Mouse (Mus musculus): ENCODE measurements around the gene Cd109.
A peak's percentile ranks its signal among the peaks of the same experiment; 100 is the strongest.

Cd109 gene

GRCm38 (mm10) chr9:78615401-78616021 lies at the start of gene Cd109:
Gene Cd109, plus strand, starts transcription at chr9:78615546.
- peak; percentile 14 to 45 for DNase-seq

GRCm38 (mm10) chr9:78569934-78570333 lies 45.4 kb upstream of the Cd109 start:
- no peak for DNase-seq

GRCm38 (mm10) chr9:78576466-78576865 lies 38.9 kb upstream of the Cd109 start:
- no peak for DNase-seq

- DNase-seq: no peak
Observed at GRCm38 (mm10) chr9:78578824-78579223, 36.5 kb upstream of the Cd109 start.

DNA sequence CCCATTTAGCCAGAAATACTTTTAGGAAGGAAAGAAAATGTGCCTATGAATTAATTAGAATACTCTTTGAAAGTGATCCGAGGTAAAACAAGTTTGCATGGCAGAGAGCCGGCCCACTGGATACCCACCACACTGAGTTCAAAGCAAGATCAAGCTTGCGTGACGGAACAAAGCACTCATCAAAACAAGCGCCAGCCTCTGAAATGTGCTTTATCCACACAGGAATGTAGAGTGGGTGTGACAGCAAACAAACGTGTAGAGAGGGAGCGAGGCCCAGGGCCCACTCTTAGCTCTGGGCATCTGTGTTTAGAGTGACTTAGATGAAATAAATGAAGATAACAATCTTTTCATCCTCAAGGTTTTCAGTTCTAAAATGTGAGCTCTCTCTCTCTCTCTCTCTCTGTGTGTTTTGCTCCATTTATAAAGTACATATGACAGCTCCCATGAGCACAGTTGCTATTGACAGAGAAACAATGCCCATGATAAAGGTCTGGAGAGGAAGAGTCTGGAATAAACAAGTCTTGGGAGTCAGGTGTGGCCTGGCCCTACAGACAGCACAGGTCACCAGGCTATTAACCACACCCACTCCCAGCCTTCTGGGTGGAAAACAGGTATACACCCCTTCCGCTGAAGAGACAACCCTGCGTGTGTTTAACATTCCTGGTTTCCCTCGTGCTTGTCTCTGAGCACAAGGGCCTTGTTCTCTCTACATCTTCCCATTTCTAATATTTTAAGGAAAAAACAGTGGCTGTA lies 35.5 kb upstream of the Cd109 start:
- DNase-seq: no peak

DNA sequence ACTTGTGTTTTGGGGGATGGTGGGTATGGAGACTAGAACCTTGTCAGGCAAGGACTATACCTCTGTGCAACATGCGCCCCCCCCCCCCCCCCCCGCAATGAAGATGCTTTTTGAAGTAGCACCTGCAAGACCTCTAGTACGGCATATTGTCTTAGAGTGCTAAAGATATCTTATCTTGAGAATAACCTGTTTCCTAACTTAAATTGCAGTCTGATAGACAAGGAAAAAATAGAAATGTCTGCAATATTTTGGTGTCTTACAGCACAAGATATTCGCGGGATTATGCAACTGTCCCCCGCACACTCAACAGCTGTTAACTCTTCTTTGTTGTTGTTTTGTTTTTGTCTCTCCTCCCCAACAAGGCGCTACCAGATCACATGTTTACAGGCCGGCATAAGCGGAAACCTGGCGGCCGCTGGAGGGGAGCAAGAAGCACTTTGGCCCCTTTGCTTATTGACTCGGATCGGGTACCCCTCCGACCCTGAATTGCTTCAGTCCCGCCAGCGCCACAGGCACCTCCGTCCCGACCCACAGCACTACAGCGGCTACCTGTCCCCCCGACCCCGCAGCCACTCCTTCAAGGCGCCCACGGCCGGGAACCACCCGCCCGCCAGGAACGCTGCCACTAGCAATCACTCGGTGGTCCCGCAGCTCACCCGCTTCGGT lies 28.0 kb upstream of the Cd109 start:
- DNase-seq: peak; percentile 42 to 67

DNA sequence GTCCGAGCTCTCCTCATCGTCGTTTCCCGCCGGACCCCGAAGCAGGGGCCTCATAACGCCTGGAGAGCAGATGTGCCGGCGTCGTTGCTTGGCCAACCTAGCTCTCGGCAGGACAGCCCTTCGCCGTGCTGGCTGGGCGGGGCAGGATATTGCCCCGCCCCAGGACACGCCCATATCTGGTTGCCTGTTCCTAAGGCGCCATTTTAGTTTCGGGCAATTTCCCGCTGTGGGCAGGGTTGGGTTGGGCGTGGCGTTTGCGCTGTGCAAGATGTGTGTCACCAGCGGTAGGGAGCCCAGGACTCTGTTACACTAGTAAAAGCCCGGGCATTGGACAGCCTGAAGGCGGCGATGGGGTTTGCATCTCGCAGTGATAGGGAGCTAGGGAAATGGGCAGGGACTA lies 27.4 kb upstream of the Cd109 start, which contains the start of gene Slc17a5:
Gene Slc17a5, minus strand, starts transcription at position 128 of the 400 bp plus-strand sequence.
- DNase-seq: peak; percentile 94 to 95

GRCm38 (mm10) chr9:78588411-78589033 lies 26.8 kb upstream of the Cd109 start:
- DNase-seq: peak; percentile 14 to 19

DNA sequence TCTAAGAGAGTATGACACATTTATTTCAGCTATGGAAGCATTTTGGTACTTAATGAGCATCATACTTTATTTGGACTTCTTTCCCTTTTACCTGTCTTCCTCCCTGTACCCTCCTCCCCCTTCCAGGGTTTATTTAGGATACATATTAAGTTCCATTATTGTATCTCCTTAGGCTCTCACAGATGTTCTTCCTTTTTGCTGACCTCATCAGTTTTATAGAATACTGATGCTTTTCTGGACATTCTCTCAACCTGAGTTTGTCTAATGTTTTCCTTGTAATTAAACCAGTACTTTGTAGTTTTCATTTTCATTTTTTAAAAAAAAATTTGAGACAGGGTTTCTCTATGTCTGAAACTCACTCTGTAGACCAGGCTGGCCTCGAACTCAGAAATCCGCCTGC lies 24.9 kb upstream of the Cd109 start:
- no peak for DNase-seq

- no peak for DNase-seq
Observed at GRCm38 (mm10) chr9:78595257-78595656, 20.1 kb upstream of the Cd109 start.

GRCm38 (mm10) chr9:78595769-78596555 lies 19.4 kb upstream of the Cd109 start:
- no peak for DNase-seq

GRCm38 (mm10) chr9:78596834-78597233 lies 18.5 kb upstream of the Cd109 start:
- peak; percentile 41 to 71 for DNase-seq

DNA sequence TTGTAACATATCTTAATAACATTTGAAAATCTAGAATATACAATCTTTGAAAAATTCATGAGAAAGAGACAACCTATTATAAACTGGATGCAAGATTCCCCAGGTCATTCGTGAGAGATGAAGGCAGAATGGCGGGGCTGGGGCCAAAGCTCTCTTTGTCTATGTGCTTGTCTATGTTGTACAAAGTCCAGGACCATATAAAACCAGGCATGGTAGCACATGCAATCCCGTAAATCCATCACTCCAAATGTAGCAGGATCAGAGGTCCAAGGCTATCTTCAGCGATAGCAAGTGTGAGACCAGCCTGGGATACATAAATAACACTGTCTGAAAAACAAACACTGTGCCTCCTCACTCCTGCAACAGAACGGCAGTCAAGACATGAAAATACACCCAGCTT lies 15.4 kb upstream of the Cd109 start:
- DNase-seq: no peak

DNA sequence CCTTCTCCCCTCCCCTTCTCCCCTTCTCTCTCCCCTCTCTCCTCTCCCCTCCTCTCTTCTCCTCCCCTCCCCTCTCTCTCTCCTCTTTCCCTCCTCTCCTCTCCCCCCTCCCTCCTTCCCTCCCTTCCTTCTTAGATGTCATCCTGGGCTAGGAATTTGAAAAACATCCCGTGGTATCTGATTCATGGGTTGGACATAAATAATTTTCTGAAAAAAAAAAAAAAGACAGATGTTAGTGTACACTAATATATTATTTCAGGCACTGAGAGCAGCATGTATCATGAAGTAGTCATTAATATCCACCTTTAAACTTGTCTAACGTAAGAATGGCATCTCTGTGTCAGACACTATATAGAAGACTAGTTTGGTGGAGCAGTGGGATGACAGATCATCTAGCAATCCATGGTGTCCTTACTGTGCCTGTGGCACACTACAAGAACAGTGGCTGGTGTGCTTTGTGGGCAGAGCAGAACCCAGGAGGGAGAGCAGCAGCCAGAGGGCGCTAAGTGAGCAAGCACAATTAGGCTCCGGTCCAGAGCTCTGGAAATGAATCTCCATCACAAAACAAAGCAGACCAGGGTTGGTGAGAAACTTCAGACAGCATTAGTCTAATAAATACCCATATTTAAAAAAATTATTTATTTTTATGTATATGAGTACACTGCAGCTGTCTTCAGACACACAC lies 14.2 kb upstream of the Cd109 start:
- DNase-seq: peak in 1 of 2 experiments; percentile 61

- no peak for DNase-seq
Observed at GRCm38 (mm10) chr9:78614201-78614600, 1.1 kb upstream of the Cd109 start.

DNA sequence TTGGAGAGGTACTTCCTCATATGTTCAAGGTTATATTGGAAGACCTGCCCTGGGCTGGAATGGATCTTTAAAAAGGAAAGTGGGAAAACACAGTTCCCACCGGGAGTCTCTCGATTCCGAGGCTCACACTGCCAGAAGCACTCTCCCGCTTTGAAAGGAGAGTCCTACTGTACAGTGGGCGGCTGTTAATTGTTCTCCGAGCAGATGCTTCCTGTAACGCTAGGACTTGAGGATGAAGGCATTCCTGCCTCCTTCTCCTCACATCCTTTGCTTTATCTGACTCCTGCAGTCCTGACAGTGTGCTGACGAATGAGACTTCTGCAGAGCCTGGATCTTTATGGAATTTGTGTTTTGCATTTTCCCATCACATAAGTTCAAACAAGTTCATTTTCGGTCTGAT lies 3.9 kb downstream of the Cd109 start:
- DNase-seq: no peak

DNA sequence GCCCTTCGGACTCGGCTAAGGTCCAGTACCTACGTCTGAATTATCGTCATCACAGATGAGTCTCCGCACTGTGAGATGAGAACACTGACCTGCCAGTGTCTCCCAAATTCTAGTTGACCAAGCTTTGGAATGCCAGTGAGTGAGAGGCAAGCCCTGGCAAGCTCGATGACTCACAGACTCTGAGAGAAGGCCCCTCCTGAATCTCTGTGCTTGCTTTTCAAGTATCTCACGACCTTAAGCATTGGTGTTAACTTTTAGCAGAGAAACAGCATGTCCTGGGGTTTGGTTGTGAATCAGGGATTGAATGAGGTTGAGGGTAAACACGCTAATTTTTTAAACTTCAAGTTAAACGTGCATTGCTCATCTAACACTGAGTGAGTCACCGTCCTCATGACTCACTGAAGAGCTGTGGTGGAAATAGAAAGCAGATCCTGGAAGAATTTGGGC lies 8.0 kb downstream of the Cd109 start:
- no peak for DNase-seq

- DNase-seq: peak in 1 of 2 experiments; percentile 35
Observed at GRCm38 (mm10) chr9:78629991-78630390, 14.6 kb downstream of the Cd109 start.

DNA sequence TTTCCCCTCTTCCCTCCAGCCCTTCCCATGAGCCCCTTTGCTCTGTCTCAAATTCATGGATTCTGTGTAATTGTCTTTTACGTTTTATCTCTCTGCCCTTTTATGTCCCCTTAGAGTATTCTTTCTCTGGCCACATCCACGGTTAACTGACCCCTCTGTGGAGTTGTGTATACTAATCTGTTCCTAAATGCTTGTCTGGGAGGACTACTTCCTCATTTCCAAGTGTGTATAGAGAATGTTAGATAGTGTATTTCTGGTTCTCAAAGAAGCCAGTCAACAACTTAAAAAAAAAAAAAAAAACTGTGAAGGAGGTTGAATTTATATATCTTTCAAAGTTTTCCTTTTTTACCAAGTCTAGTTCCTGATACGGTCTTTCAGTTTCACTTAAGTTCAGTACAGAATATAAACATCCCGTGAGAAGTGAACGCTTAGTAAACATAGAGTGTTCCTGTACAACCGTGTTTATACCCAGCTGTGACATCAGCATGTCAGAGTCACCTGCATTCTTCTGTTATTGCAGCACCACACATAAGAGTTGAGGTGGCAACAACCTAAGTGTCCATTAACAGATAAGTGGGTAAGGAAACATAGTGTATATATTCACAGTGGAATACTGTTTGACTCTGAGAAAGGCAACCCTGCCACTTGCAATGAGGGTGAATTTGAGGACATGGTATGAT lies 16.5 kb downstream of the Cd109 start:
- DNase-seq: no peak

DNA sequence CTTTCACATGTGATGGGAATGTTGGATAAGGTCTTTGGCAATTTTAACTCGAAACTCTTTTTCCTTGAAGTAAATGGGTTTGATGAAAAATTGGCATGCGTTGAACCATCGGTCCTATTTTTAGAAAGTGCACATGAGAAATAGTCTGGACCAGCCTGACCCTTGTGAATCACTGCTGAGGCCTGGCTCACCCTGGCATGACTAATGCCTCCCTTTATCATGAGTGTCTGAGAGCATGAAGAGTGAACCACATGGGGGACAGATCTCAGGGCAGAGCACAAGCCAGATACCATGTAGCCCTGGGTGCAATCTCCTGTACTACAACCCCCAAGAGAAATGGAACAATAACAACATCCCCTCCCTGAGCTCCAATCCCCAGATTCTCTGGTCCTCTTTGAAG lies 18.6 kb downstream of the Cd109 start:
- DNase-seq: no peak

- DNase-seq: no peak
Observed at GRCm38 (mm10) chr9:78641386-78641785, 26.0 kb downstream of the Cd109 start.

Measured in kidney, postnatal 36 days (tissue).